9 mouse cellular contexts compared by ENCODE assay signal in the genomic region with DNA sequence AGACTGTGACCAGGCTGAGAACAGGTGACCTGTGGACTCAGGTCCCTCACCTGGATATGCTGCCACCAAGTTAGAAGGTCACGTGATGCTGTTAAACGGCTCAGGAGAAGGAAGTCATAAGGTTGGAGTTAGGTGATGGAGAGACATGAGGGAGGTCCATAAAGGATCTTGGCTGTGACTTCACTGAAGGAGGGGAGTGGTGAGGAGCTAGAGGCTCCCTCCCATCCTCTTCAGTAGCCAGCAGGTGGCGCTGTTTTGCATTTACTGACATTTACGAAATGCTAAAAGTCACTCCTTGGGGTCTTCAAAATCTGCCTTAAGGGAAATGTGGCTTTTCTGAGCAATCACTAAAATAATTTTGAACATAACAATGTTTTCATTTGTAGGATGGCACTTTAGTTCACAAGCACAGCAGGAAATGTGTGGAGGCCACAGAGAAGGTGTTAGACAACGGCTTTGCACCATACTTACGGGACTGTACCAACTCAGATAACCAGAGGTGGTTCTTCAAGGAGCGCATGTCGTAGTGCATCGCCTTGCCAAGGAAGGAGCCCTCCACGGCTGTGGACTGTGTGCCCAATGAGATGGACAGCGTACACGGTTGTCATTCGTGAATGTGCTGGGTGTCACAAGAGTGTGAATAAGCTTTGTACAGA. TPM values are rescaled to one million over a fixed set of nuclear protein-coding genes. Genes with fewer than 3 reads are reported as not detected.
DNase-seq lines count a peak whose midpoint lies in the region; ATAC-seq and TF ChIP-seq lines count a peak whose summit lies in the region.
"Had no signal": no experiment of that assay in that cellular context is flagged by ENCODE, and none has a peak within 500 bp of the region (broad histone marks: within the 10 kb centered on the region; RNA-seq: fewer than 3 reads in every experiment).

No protein-coding gene starts in this region.

- peak; percentile 78 for TF ChIP-seq CTCF in heart, postnatal 0 days (IDR thresholded peaks at IDR 0.05; ENCODE audit: low read depth)
- peak; percentile 99 for TF ChIP-seq CTCF in layer of hippocampus, adult 2 months (conservative IDR thresholded peaks at IDR 0.05)

- no peak overlapping the region for H3K9ac ChIP-seq in heart, postnatal 0 days (replicated peaks; ENCODE audit: low read depth, low read length)
- H3K9ac ChIP-seq: embryonic facial prominence, embryonic 13.5 days had no signal

- no peak overlapping the region for H3K4me2 ChIP-seq in heart, postnatal 0 days (ENCODE audit: low read depth, low read length)
- H3K4me2 ChIP-seq: embryonic facial prominence, embryonic 13.5 days had no signal

- ATAC-seq in heart, postnatal 0 days (ENCODE audit: insufficient read depth, low read depth) = no peak

- no peaks in the 10 kb centered on the region for H3K4me1 ChIP-seq in heart, postnatal 0 days (ENCODE audit: control insufficient read depth, insufficient read depth)
- H3K4me1 ChIP-seq: embryonic facial prominence, embryonic 13.5 days had no signal

- peak; percentile 28 for DNase-seq in heart, postnatal 0 days (ENCODE audit: low spot score)
- DNase-seq in heart, adult 8-10 months (ENCODE audit: low spot score) = no peak
- DNase-seq in CD8-positive naive resting alpha-beta T cell, adult 2 months (ENCODE audit: low read depth in 2 of 2, low spot score in 2 of 2) = peak; percentile 10 to 12
- peak; percentile 16 for DNase-seq in c-Kit-negative CD71-positive TER-119-positive erythroid progenitor cells, embryonic 14.5 days (ENCODE audit: low read depth, low spot score)
- DNase-seq in forelimb bud, embryonic 11.5 days (ENCODE audit: low read depth, low spot score) = peak; percentile 71
- peak; percentile 32 to 63 for DNase-seq in layer of hippocampus, adult 2 months (ENCODE audit: low spot score in 2 of 2)
- peak; percentile 72 for DNase-seq in mesoderm, embryonic 11.5 days (ENCODE audit: low read depth, low spot score)
- DNase-seq in thymus, postnatal 0 days (ENCODE audit: low spot score) = peak; percentile 64

- H3K9me3 ChIP-seq in heart, postnatal 0 days (replicated peaks; ENCODE audit: control insufficient read depth, low read length) = no peaks in the 10 kb centered on the region

- no peak overlapping the region for H3K4me3 ChIP-seq in heart, postnatal 0 days (ENCODE audit: low read depth, low read length)
- no peak overlapping the region for H3K4me3 ChIP-seq in layer of hippocampus, adult 2 months
- H3K4me3 ChIP-seq: embryonic facial prominence, embryonic 13.5 days had no signal

- TF ChIP-seq EP300 in heart, postnatal 0 days (IDR thresholded peaks at IDR 0.05; ENCODE audit: low read depth) = no peak

- no peak overlapping the region for H3K27ac ChIP-seq in heart, postnatal 0 days (ENCODE audit: low read depth)
- no peak overlapping the region for H3K27ac ChIP-seq in layer of hippocampus, adult 2 months
- H3K27ac ChIP-seq: embryonic facial prominence, embryonic 13.5 days had no signal

- H3K36me3 ChIP-seq in heart, postnatal 0 days (replicated peaks; ENCODE audit: control insufficient read depth, insufficient read depth, low read length) = no peaks in the 10 kb centered on the region
- H3K36me3 ChIP-seq: embryonic facial prominence, embryonic 13.5 days had no signal

- H3K27me3 ChIP-seq in heart, postnatal 0 days (ENCODE audit: control insufficient read depth, insufficient read depth, low read length) = no peaks in the 10 kb centered on the region
- H3K27me3 ChIP-seq: embryonic facial prominence, embryonic 13.5 days had no signal

- 57% methylated on average over 13 of the region's 13 CpGs for WGBS in heart, postnatal 0 days

RNA-seq across cellular contexts. Expression of a gene that starts 30.5 kb away (rescaled TPM):
- total RNA-seq in heart, postnatal 0 days (2014; rRNA removed; ENCODE audit: low replicate concordance) = 0.70 and 1.9 TPM in 2 replicates
- polyA plus RNA-seq in heart, postnatal 0 days (2015; fragmentation: Nextera tagmentation; extraction: Ambion mirVana) = 1.1 and 1.4 TPM in 2 replicates
- under 1 TPM; 0.14 to 0.44 (median 0.24) TPM for total RNA-seq in heart, adult 8-10 months (2022)
- under 1 TPM; 0.69 to 0.97 TPM for total RNA-seq in layer of hippocampus, adult 2 months (2021)
- polyA plus RNA-seq in thymus, postnatal 0 days (2015; fragmentation: Nextera tagmentation; extraction: Ambion mirVana) = 35.3 and 37.1 TPM in 2 replicates
